Mouse (Mus musculus): ENCODE measurements around the gene Mut. TPM values are rescaled to one million over a fixed set of nuclear protein-coding genes. Genes with fewer than 3 reads are reported as not detected.

Gene Mut
- total and polyA plus RNA-seq, 2 experiments from 2014 or later: 17.8 to 18.6 TPM

DNA sequence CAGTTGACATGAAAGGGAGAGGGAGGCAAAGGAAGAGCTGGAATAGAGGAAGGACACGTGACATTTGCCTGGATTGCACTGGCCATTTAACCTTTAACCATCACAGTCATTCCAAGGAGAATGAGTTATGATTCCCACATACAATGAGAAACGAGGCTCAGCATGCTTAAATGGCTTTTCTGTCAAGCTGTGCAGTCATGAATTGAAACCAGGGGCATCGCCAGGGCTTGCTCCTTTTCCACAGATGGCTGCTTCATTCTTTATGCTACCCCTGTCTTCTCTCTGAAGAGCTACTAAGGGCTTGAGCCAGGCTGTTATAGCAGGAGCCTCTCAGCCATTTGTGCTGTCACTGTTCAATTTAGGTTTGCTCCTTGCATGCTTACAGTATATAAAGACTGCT lies 57.6 kb downstream of the Mut start:
- H3K36me3 ChIP-seq (ENCODE audit: insufficient read depth): no peaks in the 10 kb centered on the region
- peak; percentile 38; the same call in 1 of the 2 replicates for ATAC-seq
- no peak for DNase-seq
- 49% methylated on average over 3 of the region's 3 CpGs for WGBS
- H3K4me3 ChIP-seq (ENCODE audit: low read depth, low read length): no peak overlapping the region
- H3K27me3 ChIP-seq (ENCODE audit: insufficient read depth, low read length): no peaks in the 10 kb centered on the region
- no peaks in the 10 kb centered on the region for H3K4me1 ChIP-seq (ENCODE audit: insufficient read depth)
- TF ChIP-seq CTCF (IDR thresholded peaks at IDR 0.05; ENCODE audit: low read depth): no peak
- H3K4me2 ChIP-seq (ENCODE audit: low read depth): no peak overlapping the region
- H3K9ac ChIP-seq: no peak overlapping the region
- H3K27ac ChIP-seq (ENCODE audit: low read depth, low read length): no peak overlapping the region
- H3K9me3 ChIP-seq (ENCODE audit: low read length): no peaks in the 10 kb centered on the region

Other genes with a start within 250 kb of the Mut start
- gene Esp1, start 207.6 kb upstream of the Mut start, total RNA-seq (2014; rRNA removed): not detected in 2 replicates
- gene Esp1, start 207.6 kb upstream of the Mut start, polyA plus RNA-seq (2015; fragmentation: Nextera tagmentation; extraction: Ambion mirVana): not detected in 2 replicates
- gene Crisp2, start 127.7 kb upstream of the Mut start, total RNA-seq (2014; rRNA removed): 0.31 TPM in 1 of 2 replicates, not detected in the other
- not detected in 2 replicates for gene Crisp2, start 127.7 kb upstream of the Mut start, polyA plus RNA-seq (2015; fragmentation: Nextera tagmentation; extraction: Ambion mirVana)
- not detected in 2 replicates for gene Rhag, start 123.6 kb upstream of the Mut start, total RNA-seq (2014; rRNA removed)
- not detected in 2 replicates for gene Rhag, start 123.6 kb upstream of the Mut start, polyA plus RNA-seq (2015; fragmentation: Nextera tagmentation; extraction: Ambion mirVana)
- 1.7 and 2.1 TPM in 2 replicates for gene 9130008F23Rik, start 54.1 kb upstream of the Mut start, total RNA-seq (2014; rRNA removed)
- 0.47 and 0.52 TPM in 2 replicates for gene 9130008F23Rik, start 54.1 kb upstream of the Mut start, polyA plus RNA-seq (2015; fragmentation: Nextera tagmentation; extraction: Ambion mirVana)
- not detected in 2 replicates for gene Glyatl3, start 20.3 kb upstream of the Mut start, total RNA-seq (2014; rRNA removed)
- not detected in 2 replicates for gene Glyatl3, start 20.3 kb upstream of the Mut start, polyA plus RNA-seq (2015; fragmentation: Nextera tagmentation; extraction: Ambion mirVana)
- 6.9 and 7.6 TPM in 2 replicates for gene Cenpq, start 362 bp downstream of the Mut start, total RNA-seq (2014; rRNA removed)
- gene Cenpq, start 362 bp downstream of the Mut start, polyA plus RNA-seq (2015; fragmentation: Nextera tagmentation; extraction: Ambion mirVana): 10.7 and 11.8 TPM in 2 replicates

Data from forebrain, postnatal 0 days (tissue).